Mouse (Mus musculus) granulocyte monocyte progenitor cell, adult 5-6 weeks (primary cell): ENCODE measurements at regions not wholly inside any gene's neighbourhood (a gene's known extent, or its start where the extent isn't known, plus 50 kb on each side); places are given as distances from the start of the nearest gene placed in this dataset.

Experiments
- ATAC-seq: replicated peaks from 2 replicates; pipeline ENCODE4 v1.8.0; 2016; ENCODE audit warnings: mild to moderate bottlenecking, moderate TSS enrichment, inconsistent platforms; ENCODE audit not compliant: poor library complexity, severe bottlenecking

DNA sequence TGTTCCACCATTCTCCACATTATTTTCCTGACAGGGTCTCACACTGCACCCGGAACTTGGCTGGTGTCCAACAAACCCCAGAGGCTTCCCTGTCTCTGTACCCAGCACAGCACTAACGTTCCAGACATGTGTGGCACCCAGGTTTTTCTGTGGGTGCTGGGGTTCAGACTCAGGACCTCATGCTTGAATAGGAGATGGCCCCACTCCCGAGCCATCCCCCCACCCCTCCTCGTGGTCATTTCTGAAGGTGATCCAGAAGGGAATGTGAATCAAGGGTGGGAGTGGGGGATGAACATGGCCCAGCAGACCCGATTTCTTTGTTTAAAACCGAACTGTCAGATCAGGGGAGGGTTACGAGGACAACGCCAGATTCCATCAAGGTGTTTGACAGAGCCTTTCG, 245.6 kb downstream of the Tbc1d1 start:
- ATAC-seq, result no peak

DNA sequence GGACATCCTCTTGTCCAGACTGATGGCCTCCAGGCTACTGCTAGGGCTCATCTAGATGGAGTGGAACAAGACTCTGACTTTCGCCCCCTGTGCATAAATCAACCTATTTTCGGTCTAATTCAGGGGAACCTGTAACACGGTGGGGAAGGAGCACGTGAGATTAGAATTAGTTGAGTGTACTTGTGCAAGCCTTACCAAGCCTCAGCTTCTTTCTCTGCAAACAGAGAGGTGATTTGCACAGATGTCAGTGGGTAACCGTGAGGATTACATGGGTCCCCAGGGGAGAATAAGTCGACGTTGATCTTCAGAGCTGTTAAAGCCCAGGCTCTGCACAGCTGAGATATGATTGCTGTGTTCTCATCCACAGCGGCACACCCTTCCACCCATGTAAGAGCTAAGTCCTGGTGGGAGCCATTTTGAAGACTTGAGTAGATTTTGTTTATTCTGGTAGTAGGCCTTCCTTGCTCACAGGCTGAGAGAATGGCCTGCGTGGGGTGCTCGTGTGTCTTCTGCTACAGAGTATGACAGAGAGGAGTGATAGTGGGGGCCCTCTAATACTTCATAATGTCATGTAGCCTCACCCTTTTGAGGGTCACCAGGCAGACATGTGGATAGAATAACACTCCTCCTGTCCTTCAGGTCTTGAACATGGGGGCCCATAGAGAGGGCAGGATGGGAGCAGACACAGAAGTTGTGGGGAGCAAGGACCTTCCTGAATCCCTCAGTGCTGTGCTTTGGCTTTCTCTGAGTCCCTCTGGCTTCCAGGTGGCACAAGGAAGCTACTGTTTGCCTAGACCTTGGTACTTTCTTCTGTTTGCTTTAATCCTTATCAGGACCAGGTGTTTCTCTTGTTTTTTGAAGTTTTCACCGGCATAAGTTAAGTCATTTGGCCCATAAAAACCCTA, 247.2 kb downstream of the Tbc1d1 start:
- no peak for ATAC-seq

GRCm38 (mm10) chr5:64403982-64404345, 247.9 kb downstream of the Tbc1d1 start:
- no peak for ATAC-seq

DNA sequence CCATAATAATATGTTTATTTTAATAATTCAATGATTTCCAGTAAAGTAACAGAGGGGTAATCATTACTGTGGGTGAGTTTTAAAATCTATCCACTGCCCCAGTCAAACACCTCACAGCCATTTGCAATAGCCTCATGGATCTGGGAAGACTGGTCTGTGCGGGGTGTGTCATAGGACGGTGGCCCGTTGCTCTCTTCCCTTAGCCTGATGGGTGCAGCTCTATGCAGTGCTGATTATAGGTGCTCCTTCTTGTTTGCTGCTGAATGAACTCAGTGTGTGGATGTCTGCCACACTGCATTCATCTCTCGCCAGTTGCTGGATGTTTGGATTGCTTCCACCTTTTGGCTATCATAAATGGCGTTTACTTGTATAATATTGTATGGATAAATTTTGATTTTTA, 248.4 kb downstream of the Tbc1d1 start:
- no peak for ATAC-seq

- ATAC-seq, result no peak
Observed at GRCm38 (mm10) chr5:64408938-64409337, 252.8 kb downstream of the Tbc1d1 start.

DNA sequence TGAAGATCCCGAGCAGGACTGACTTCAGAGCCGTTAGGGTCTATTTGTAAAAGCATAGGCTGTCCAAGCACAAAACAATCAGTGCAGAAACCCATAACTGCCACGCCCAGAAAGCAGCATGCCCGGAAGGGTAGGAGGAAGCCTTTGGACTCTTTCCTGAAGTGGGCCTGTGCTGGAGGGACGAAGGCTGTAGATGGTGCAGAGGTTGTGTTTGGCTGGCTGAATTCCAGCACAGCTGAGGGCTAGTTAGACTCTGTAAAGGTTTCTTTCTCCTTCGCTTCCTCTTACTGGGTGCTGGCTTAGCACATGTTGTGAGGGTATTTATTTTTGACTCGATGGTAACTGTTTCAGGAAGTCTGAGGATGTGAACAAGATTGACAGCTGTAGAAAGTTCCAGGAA, 254.5 kb downstream of the Tbc1d1 start:
- ATAC-seq, result peak; percentile 87

- no peak for ATAC-seq
Observed at GRCm38 (mm10) chr5:64414519-64414918, 258.4 kb downstream of the Tbc1d1 start.

DNA sequence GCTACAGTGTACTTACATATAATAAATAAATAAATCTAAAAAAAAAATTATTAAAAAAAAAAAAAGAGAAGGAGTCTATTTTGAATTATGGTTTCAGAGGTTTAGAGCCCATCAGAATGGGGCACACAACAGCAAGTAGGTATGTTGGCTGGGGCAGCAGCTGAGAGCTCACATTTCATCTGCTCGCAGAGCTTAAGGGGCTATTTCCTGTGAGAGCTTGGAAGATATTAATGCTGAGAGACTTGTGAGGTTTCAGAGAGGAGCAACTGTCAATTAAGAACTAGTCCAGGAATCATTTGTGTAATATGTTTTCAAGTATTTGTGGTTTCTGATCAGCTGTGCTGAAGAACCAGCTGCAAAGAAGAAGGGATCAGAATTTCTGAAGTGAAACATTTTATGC, 263.3 kb downstream of the Tbc1d1 start:
- ATAC-seq, result no peak

DNA sequence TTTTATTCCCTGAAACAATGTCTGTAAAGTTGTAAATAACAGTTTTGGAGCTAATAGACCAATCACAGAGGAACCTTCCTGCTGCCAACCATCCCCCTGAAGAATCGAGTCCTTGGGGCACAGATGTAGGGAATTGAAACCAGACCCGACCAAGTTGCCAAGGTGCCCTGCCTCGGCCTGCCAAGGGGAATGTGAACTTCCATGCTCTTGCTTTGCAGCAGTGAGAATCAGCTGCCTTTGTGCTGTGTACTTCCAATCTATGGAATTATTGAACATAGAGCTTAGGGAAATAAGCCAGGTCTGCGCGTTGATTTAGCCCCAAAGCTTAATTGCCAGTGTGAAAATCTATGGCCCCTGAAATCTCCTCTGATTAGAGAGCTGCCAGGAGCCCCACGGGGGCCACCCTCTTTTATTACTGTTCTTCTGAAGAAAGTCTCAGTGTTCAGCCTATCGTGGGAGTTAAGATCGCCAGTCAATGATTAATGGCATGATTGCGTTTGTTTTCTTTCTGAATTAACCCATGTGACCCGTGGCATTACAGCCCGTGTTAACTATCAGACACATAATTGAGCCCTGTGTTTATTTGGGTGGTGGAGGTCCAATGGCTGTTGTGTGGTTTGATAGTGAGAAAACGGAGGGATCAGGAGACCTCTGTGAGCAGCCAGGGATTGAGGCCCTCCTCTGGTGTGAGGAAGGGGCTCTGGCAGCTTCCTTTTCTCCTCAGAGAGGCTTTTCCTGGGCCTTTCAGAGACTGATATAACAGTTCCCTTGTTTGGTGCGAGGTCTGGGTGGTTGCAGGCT, 266.9 kb downstream of the Tbc1d1 start:
- peak; percentile 56; the same call in 1 of the 2 replicates for ATAC-seq

DNA sequence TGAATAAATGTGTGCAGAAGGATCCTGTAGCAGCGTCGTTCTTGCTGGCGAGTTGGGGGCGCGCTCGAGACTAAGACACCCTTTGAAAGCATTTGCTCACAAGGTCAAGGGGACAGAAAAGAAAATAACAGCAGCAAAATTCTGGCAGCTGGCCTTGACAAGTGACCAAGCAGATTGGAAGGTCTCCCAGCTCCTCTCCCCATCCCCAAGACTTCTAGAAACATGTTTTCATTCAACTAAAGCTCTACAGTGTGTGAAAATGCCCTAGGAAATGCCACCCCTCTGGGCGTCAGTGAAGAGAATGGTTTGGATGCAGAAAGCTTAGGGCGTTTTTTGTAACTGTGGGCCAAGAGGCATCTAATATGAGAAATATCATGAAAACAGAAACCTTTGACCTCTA, 272.7 kb downstream of the Tbc1d1 start:
- no peak for ATAC-seq

- no peak for ATAC-seq
Observed at GRCm38 (mm10) chr5:64430501-64430900, 274.4 kb downstream of the Tbc1d1 start.

- no peak for ATAC-seq
Observed at GRCm38 (mm10) chr5:64431624-64432023, 275.5 kb downstream of the Tbc1d1 start.

GRCm38 (mm10) chr5:64433786-64434185, 277.7 kb downstream of the Tbc1d1 start:
- no peak for ATAC-seq

DNA sequence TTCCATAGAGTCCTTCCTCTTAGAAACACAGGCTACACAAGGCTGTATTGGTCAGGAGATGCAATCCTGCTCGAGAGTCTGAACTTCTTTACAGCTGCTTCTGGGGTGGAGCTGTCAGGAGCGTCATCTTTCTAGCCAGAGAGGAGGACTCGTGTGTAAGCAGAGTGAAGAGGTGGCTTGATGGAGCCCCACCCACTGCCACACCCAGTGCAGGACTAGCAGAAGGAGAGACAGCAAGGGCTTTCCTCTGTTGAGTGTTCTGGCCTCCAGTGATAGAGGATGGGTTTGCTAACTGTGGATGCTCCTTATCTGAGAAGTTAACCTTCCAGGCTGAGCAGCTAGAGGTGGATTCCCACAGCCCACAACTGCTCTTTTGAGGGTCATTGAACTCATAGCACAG, 279.4 kb downstream of the Tbc1d1 start:
- no peak for ATAC-seq

- ATAC-seq, result no peak
Observed at GRCm38 (mm10) chr5:64435958-64436357, 279.9 kb downstream of the Tbc1d1 start.

- ATAC-seq, result no peak
Observed at GRCm38 (mm10) chr5:64437720-64438119, 281.6 kb downstream of the Tbc1d1 start.

- ATAC-seq, result 0 out of 2 replicates have a peak, but pooled peaks have one; percentile 25
Observed at GRCm38 (mm10) chr5:64438446-64439134, 282.5 kb downstream of the Tbc1d1 start.

DNA sequence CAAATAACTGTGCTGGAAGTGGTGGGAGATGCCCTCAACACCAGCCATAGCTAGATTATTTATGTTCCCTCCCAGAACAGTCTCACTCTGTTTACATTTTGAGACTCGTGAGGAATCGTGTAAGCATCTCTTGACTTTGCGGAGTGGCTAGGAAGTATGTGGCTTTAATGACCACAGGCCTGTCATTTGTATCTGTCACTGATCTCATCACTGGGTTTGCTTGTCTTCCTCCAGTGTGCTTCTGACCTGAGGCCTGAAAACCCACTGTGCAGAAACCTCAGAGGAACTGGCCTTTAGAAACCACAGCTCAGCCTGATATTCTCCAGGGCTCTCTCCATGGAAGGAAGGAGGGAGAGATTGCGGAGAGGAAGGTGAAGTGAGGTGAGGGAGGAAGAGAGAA, 291.7 kb downstream of the Tbc1d1 start:
- ATAC-seq, result 0 out of 2 replicates have a peak, but pooled peaks have one; percentile 14

DNA sequence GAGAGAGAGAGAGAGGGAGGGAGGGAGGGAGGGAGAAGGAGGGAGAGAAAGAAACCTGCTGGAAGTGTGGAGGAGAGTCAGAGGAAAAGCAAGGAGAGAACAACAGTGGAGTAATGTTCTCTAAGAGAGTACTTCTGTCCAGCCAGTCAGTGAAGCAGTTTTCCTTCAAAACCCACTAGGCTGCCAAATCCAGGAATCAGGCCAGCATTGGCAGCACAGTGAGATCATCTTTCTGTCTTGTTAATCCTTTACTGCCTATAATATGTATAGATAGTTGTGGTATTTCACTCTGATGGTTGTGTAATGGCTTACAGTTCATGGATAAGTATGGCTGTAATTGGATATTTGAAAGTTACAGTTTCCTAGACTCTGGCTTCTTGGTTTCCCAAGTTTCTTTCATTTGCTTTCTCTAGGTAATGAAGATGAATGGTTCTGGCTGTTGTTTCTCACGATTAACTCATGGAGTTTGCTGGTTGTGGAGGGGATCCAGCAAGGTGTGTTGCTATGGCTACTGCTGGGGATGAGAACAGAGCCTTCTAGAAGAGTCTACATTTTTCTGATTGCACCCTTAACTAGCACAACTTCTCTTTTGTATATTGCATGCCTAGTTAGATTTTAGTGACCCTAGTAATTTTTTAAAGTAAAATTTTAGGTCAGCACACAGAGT, 296.7 kb downstream of the Tbc1d1 start:
- no peak for ATAC-seq

GRCm38 (mm10) chr5:64459807-64460206, 303.7 kb downstream of the Tbc1d1 start:
- no peak for ATAC-seq
